Mouse (Mus musculus): ENCODE results near the gene Arl6ip5. TPM values are rescaled to one million over a fixed set of nuclear protein-coding genes. Genes with fewer than 3 reads are reported as not detected.

Arl6ip5 gene
- polyA plus RNA-seq, 1 experiment: 1.9 TPM

DNA sequence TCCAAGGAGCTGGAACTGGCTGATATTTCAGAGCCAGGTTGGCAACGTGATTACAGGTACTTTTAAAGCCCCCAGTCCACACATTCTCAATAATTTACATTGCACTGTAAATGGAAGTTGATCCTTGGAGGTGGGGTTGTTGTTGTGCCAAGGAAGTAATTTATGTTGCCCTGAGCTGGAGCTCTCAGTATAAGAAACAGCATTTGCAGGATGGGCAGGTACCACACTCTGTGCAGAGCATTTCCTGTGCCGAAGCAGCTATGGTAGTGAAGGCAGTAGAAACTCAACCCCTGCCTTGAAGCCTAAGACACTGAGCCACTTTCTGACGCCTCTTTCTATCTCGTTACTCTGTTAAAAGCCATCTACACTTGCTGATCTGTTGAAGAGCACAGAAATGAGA, 65.3 kb downstream of the Arl6ip5 start:
- Histone ChIP-seq H3K4me1 (ENCODE audit: control insufficient read depth) (no peaks in the 10 kb centered on the region), H3K9me3 (ENCODE audit: control insufficient read depth, low read length) (no peaks in the 10 kb centered on the region), H3K4me3 (replicated peaks) (no peak overlapping the region), H3K27me3 (ENCODE audit: control insufficient read depth) (no peaks in the 10 kb centered on the region; the same call in 1 of the 2 replicates), H3K36me3 (ENCODE audit: control insufficient read depth) (no peaks in the 10 kb centered on the region)
- TF ChIP-seq TAL1 (IDR thresholded peaks at IDR 0.05; ENCODE audit: low read length) (no peak), GATA1 (IDR thresholded peaks at IDR 0.05; ENCODE audit: low read length) (no peak)

DNA sequence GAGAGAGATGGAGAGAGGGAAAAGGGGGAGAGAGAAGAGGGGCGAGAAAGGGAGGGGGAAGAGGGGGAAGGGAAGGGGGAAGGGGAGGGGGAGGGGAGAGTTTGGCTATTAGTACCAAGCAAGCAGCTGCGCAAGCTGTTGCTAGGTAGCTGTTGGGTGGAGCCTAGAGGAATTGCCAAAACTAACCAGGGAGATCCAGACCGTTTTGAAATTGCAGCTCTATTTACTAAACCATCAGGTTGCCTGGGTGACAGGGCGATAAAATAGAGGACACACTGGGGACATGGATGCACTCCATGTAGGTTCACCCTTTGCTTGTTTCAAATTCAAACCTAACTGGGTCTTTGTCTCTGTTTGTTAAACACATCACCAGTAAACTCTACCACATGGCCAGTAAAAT, 65.9 kb downstream of the Arl6ip5 start:
- Histone ChIP-seq H3K27me3 (ENCODE audit: control insufficient read depth) (no peaks in the 10 kb centered on the region; the same call in 1 of the 2 replicates), H3K36me3 (ENCODE audit: control insufficient read depth) (no peaks in the 10 kb centered on the region), H3K9me3 (ENCODE audit: control insufficient read depth, low read length) (no peaks in the 10 kb centered on the region), H3K4me1 (ENCODE audit: control insufficient read depth) (no peaks in the 10 kb centered on the region), H3K4me3 (replicated peaks) (no peak overlapping the region)
- TF ChIP-seq TAL1 (IDR thresholded peaks at IDR 0.05; ENCODE audit: low read length) (no peak), GATA1 (IDR thresholded peaks at IDR 0.05; ENCODE audit: low read length) (no peak)

DNA sequence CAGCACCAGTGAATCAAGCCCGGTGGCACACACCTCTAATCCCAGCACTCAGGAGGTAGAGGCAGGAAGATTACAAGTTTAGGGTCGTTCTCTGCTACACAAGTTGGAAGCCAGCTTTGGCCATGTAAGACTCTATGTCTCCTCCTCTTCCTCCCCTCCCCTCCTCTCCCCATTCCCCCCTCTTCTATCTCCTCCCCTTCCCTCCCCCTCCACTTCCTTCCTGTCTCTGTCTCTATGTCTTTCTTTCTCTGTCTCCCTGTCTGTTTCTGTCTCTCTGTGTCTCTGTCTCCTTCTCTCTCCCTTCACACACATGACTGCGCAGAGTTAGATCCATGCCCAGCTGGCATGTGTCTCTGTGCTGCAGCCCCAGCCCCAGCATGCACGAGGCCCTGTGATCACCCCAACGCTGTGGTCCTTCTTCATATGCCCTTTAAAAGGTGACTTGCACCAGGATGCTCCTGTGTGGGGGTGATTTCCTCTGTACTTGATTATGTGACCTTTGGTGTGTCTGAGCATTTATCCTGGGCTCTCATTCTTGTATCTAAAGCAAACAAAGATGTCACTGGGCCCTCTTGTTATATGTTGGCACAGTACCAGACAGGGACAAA, 66.5 kb downstream of the Arl6ip5 start:
- Histone ChIP-seq H3K9me3 (ENCODE audit: control insufficient read depth, low read length) (no peaks in the 10 kb centered on the region), H3K4me3 (replicated peaks) (no peak overlapping the region), H3K36me3 (ENCODE audit: control insufficient read depth) (no peaks in the 10 kb centered on the region), H3K27me3 (ENCODE audit: control insufficient read depth) (no peaks in the 10 kb centered on the region; the same call in 1 of the 2 replicates), H3K4me1 (ENCODE audit: control insufficient read depth) (no peaks in the 10 kb centered on the region)
- TF ChIP-seq GATA1 (IDR thresholded peaks at IDR 0.05; ENCODE audit: low read length) (no peak), TAL1 (IDR thresholded peaks at IDR 0.05; ENCODE audit: low read length) (no peak)

DNA sequence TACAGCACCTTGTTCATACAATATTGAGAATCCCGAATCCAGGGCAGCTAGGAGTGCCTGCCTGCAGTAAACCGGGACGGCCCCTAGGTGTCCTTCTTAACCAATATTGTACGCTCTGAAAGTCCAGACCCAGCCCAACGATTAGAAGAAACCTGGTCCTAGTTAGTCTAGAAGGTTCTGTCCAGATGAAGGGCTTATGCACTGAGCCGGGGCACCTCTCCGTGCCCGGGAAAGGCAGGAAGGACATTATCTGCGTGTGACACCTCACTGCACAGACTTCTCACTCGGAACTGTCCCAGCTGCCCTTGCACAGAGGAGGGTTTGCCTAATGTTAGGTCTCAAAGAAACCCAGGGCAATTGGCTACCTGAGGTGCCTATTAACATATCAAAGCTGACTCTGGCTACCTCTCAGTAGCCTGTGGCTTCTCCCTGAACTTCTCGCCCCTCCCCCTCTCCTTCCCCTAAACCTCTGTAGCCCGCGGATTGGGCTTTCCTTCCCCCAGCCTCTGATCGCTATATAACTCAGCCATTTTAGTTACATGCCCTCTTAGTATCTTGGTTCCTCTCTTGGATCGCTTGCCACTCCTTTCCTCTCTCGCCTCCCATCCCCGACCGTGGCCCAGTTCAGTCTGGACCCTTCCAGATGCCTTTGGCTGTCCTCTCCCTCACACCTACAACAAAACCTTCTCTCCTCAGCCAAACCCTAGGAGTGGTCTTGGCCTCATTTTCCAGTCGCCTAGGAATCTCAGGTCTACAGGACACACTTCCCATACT, 67.7 kb downstream of the Arl6ip5 start:
- Histone ChIP-seq H3K36me3 (ENCODE audit: control insufficient read depth) (no peaks in the 10 kb centered on the region), H3K4me3 (replicated peaks) (no peak overlapping the region), H3K9me3 (ENCODE audit: control insufficient read depth, low read length) (no peaks in the 10 kb centered on the region), H3K27me3 (ENCODE audit: control insufficient read depth) (no peaks in the 10 kb centered on the region; the same call in 1 of the 2 replicates), H3K4me1 (ENCODE audit: control insufficient read depth) (no peaks in the 10 kb centered on the region)
- TF ChIP-seq TAL1 (IDR thresholded peaks at IDR 0.05; ENCODE audit: low read length) (no peak), GATA1 (IDR thresholded peaks at IDR 0.05; ENCODE audit: low read length) (no peak)

DNA sequence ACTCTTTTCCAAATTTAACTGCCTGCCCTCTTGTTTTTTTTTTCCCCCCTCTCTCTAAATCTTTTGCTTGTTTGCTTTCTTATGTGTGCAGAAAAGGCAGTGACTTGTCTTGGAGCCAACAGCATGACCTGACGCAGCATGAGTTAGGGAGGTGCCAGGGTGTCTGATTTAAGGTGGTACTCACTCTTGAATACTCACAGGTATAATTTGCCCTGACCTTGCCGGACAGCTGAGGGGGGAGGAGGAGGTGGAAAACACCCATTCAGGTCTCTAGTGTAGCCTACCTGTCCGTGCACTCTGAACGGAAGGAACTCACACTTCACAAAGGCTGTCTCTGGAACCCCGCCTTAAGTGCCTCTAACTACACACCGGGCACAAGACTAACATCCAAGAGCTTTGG, 68.4 kb downstream of the Arl6ip5 start:
- H3K36me3 ChIP-seq (ENCODE audit: control insufficient read depth): no peaks in the 10 kb centered on the region
- no peaks in the 10 kb centered on the region for H3K9me3 ChIP-seq (ENCODE audit: control insufficient read depth, low read length)
- no peak overlapping the region for H3K4me3 ChIP-seq (replicated peaks)
- H3K4me1 ChIP-seq (ENCODE audit: control insufficient read depth): no peaks in the 10 kb centered on the region
- no peaks in the 10 kb centered on the region; the same call in 1 of the 2 replicates for H3K27me3 ChIP-seq (ENCODE audit: control insufficient read depth)
- TF ChIP-seq GATA1 (IDR thresholded peaks at IDR 0.05; ENCODE audit: low read length) (no peak), TAL1 (IDR thresholded peaks at IDR 0.05; ENCODE audit: low read length) (no peak)

Other genes with a start within 250 kb of the Arl6ip5 start
- not detected in 2 replicates for gene Fam19a4, start 150.3 kb upstream of the Arl6ip5 start, polyA plus RNA-seq (2012)
- gene Eogt, start 61.5 kb upstream of the Arl6ip5 start, polyA plus RNA-seq (2012): 0.03 TPM in 1 of 2 replicates, not detected in the other
- 0.24 and 0.32 TPM in 2 replicates for gene Tmf1, start 31.6 kb upstream of the Arl6ip5 start, polyA plus RNA-seq (2012)
- 0.89 and 1.0 TPM in 2 replicates for gene Uba3, start 5.0 kb upstream of the Arl6ip5 start, polyA plus RNA-seq (2012)
- not detected in 2 replicates for gene Lmod3, start 42.1 kb downstream of the Arl6ip5 start, polyA plus RNA-seq (2012)

All from erythroblast, embryonic 14.5 days (primary cell).